Mouse (Mus musculus) regulatory T cell (primary cell): Measurements from ENCODE around the gene Sprr2a2.
"Not testable (repeated sequence)": the region's sequence is repeated elsewhere in the genome, so short reads cannot be mapped to it uniquely, and the experiment has no call there.

Experiments
- in situ Hi-C: fragments of 300-600 bp; cut with MboI, MseI; formaldehyde crosslinking; loops from one replicate; pipeline ENCODE4 v1.15.1; 2025; ENCODE audit warnings: high pct_unique_total_duplicates

The Sprr2a2 gene

GRCm38 (mm10) chr3:92215569-92215968, at the start of gene Sprr2a2, which contains the start of gene Sprr2a1:
Gene Sprr2a2, plus strand, starts transcription at chr3:92215920.
Gene Sprr2a1, plus strand, starts transcription at chr3:92215799.
- in situ Hi-C loops, result not testable (repeated sequence)

GRCm38 (mm10) chr3:92169847-92170246, 45.9 kb upstream of the Sprr2a2 start:
- in situ Hi-C loops, result no loop called here

GRCm38 (mm10) chr3:92176880-92177279, 38.8 kb upstream of the Sprr2a2 start:
- in situ Hi-C loops, result no loop called here

GRCm38 (mm10) chr3:92195512-92196200, 20.1 kb upstream of the Sprr2a2 start:
- in situ Hi-C loops, result loop anchor here (5.0 kb wide), 1 partner anchor 77 kb away; no protein-coding TSS in a partner anchor

- in situ Hi-C loops, result not testable (repeated sequence)
Observed at GRCm38 (mm10) chr3:92211133-92211925, 4.4 kb upstream of the Sprr2a2 start.

GRCm38 (mm10) chr3:92212059-92212458, 3.7 kb upstream of the Sprr2a2 start:
- in situ Hi-C loops, result not testable (repeated sequence)

- in situ Hi-C loops, result not testable (repeated sequence)
Observed at GRCm38 (mm10) chr3:92213651-92214050, 2.1 kb upstream of the Sprr2a2 start.

- in situ Hi-C loops, result not testable (repeated sequence)
Observed at GRCm38 (mm10) chr3:92219031-92219430, 3.3 kb downstream of the Sprr2a2 start.

- in situ Hi-C loops, result not testable (repeated sequence)
Observed at GRCm38 (mm10) chr3:92223708-92224107, 8.0 kb downstream of the Sprr2a2 start.

- in situ Hi-C loops, result not testable (repeated sequence)
Observed at GRCm38 (mm10) chr3:92227410-92227809, 11.7 kb downstream of the Sprr2a2 start.

- in situ Hi-C loops, result not testable (repeated sequence)
Observed at GRCm38 (mm10) chr3:92236463-92237189, 20.9 kb downstream of the Sprr2a2 start.

GRCm38 (mm10) chr3:92238736-92239135, 23.0 kb downstream of the Sprr2a2 start:
- in situ Hi-C loops, result not testable (repeated sequence)

- in situ Hi-C loops, result not testable (repeated sequence)
Observed at GRCm38 (mm10) chr3:92239197-92239596, 23.5 kb downstream of the Sprr2a2 start.

- in situ Hi-C loops, result not testable (repeated sequence)
Observed at GRCm38 (mm10) chr3:92244833-92245232, 29.1 kb downstream of the Sprr2a2 start.

GRCm38 (mm10) chr3:92246245-92246644, 30.5 kb downstream of the Sprr2a2 start:
- in situ Hi-C loops, result not testable (repeated sequence)

- in situ Hi-C loops, result not testable (repeated sequence)
Observed at GRCm38 (mm10) chr3:92248494-92248893, 32.8 kb downstream of the Sprr2a2 start.

- in situ Hi-C loops, result loop anchor here (5.0 to 10.0 kb wide), 2 partner anchors 37 to 46 kb away; partner anchors contain the start of gene Sprr2a3
Observed at GRCm38 (mm10) chr3:92250450-92250849, 34.7 kb downstream of the Sprr2a2 start.

GRCm38 (mm10) chr3:92253860-92254259, 38.1 kb downstream of the Sprr2a2 start:
- in situ Hi-C loops, result loop anchor here (5.0 to 10.0 kb wide), 2 partner anchors 33 to 49 kb away; partner anchors contain the start of gene Sprr2a3

GRCm38 (mm10) chr3:92258526-92258925, 42.8 kb downstream of the Sprr2a2 start:
- in situ Hi-C loops, result loop anchor here (10.0 kb wide), 1 partner anchor 54 kb away; no protein-coding TSS in a partner anchor

GRCm38 (mm10) chr3:92263462-92263861, 47.7 kb downstream of the Sprr2a2 start:
- in situ Hi-C loops, result not testable (repeated sequence)

GRCm38 (mm10) chr3:92271414-92271985, 55.8 kb downstream of the Sprr2a2 start:
- in situ Hi-C loops, result loop anchor here (5.0 kb wide), 1 partner anchor 74 kb away; no protein-coding TSS in a partner anchor
